Mouse (Mus musculus): ENCODE results near the gene St3gal3.
A peak's percentile ranks its signal among the peaks of the same experiment; 100 is the strongest.

St3gal3 gene

DNA sequence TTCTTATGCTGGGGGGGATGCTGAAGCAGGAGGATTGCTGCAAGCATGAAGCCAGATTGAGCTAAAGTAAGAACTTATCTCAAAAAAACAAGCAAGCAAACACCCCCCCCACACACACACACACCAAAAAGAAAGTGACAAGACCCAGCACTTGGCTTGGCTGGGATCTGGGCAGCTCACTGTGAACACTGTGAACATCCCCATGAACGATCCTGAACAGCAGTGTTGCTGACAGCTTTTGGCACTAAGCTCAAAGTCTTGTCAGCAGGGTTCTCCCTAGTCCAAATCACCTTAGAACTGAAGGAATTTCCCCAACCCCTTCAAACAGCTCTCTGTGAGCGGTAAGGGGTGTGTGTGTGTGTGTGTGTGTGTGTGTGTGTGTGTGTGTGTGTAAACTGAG lies 211.3 kb downstream of the St3gal3 start:
- DNase-seq = no peak

GRCm38 (mm10) chr4:117921358-117921757 lies 213.4 kb downstream of the St3gal3 start:
- DNase-seq = no peak

DNA sequence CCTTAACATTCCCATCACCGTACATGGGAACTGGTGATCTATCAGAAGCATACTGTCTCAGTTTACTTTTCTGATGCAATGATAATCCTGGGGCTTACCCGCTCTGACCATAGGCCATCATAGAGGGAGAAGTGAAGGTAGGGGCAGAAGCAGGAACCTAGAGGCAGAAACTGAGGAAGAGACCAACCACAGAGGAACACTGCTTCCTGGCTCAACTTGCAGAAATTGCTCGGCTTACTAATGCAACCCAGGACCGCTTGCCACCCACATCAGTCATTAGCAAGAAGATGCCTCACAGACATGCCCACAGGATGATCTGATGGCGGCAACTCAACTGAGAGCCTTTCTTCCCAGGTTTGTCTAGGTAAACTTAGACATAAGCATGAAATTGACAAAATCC lies 216.0 kb downstream of the St3gal3 start:
- DNase-seq = no peak

- peak; percentile 34 to 68 for DNase-seq
Observed at GRCm38 (mm10) chr4:117918261-117918660, 216.5 kb downstream of the St3gal3 start.

DNA sequence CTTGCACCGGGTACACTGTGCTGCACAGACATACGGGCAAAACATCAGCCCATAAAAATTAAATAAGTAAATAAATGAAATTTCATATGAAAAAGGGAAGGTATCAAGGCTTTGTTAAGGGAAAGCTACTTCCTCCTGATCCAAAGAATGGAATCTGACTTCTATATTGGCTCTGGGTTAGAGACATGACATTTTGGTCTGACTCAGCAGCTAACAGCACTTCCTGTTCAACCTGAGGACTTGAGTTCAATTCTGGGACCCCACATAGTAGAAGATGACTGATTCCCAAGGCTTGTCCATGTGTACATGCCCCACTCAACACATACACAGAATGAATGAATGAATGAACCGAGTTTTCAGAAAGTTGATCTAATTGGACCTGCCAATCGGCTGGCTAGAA lies 216.9 kb downstream of the St3gal3 start:
- no peak for DNase-seq

- DNase-seq = no peak
Observed at GRCm38 (mm10) chr4:117917402-117917801, 217.3 kb downstream of the St3gal3 start.

DNA sequence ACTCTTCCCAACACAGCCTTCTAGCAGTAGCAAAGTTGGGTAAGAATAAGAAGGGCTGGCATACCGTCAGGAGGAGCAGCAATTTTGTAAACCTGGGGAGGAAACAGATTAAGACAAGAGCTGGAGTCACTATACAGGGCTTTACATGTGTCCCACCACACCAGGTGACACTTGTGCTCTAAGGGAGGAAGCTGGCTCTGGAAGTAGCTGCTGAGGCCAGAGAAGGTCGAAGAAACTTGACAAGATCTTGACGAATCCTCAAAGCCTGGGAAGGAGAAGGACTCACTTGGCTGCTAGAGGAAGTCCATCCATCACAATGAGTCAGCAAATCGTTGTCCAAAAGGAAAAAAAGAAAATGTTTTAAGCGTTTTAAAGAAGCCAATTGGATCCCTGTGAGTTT lies 218.3 kb downstream of the St3gal3 start:
- no peak for DNase-seq

DNA sequence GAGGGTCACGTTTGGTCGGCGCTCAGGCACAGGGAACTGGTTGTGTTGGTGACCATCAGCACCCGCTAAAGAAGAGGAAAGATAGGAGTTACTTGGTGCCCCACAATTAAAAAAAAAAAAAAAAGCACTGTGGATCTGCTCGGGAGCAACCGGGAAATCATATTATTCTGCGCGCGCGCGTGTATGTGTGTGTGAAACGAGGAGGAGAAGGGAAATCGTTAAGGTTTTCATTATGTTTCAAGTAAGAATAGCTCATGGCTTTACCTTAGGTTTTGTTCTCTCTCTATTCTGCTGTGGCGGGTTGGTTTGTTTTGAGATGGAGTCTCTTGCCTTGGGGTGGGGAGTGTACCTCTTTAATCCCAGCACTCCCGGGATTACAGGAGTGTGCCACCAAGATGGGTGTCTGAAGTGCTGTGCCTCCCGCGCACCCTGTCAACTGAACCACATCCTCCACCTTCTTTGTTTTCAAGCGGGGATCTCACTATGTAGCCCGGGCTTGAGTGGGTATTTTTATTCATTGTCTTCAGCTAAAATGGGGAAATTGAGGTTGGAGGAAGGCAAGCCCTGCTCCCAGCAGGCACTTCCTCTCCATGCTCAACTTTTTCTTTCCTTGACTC lies 219.1 kb downstream of the St3gal3 start:
- DNase-seq = peak in 1 of 2 experiments; percentile 31

- peak; percentile 90 to 95 for DNase-seq
Observed at GRCm38 (mm10) chr4:117914591-117915442, 219.9 kb downstream of the St3gal3 start, which contains the start of gene Ipo13. Ipo13 (minus strand) TSS chr4:117914999.

- no peak for DNase-seq
Observed at GRCm38 (mm10) chr4:117914031-117914430, 220.7 kb downstream of the St3gal3 start.

DNA sequence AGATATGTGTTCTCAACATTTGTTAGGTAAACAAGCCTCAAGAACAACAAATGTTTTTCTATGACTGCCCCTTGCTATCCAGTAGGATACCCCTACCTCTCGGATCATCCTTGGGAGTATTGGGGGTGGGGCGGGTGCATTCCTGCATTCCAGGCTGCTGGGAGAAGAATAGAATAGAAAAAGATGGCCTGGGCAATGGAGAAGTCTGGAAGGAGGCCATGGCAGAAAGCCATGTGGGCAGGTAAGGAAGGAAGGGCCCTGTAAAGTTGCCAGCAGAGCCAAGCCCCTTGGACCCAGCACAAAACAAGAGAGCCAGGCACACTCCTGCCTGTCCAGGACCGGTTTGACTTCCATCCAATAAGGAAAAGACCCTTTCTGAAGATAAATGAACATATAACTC lies 221.3 kb downstream of the St3gal3 start:
- DNase-seq = peak; percentile 77 to 85

DNA sequence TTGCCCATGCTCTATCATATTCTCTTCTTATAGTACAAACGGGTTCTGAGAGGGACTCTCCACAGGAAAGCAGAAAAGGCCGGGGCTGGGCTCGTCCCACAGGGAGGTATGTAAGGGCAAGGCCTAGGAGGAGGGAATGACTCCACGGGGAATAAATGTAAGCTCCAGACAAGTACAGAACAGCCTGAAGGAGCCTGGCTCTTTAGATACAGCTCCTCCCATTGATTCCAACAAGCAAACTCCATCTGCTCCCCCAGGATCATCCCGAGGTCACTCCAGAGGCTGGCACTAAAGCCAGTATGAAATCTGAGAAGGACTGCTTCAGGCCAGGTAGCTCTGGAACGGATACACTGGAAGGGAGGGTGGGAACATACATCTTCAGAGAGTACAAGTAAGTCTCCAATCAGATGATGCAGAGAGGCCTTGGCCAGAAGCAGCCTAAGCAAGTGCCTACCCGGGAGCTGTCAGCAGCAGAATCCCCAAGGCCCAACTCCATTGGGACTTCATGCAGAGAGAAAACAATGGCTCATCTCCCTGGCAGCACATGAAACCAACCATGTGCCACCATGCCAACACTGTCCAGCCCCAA lies 221.9 kb downstream of the St3gal3 start:
- DNase-seq = no peak

GRCm38 (mm10) chr4:117912131-117912561 lies 222.6 kb downstream of the St3gal3 start:
- DNase-seq = no peak

- DNase-seq = no peak
Observed at GRCm38 (mm10) chr4:117908834-117909453, 225.8 kb downstream of the St3gal3 start.

- DNase-seq = peak in 1 of 2 experiments; percentile 24
Observed at GRCm38 (mm10) chr4:117906196-117906595, 228.5 kb downstream of the St3gal3 start.

- DNase-seq = no peak
Observed at GRCm38 (mm10) chr4:117904761-117905160, 230.0 kb downstream of the St3gal3 start.

DNA sequence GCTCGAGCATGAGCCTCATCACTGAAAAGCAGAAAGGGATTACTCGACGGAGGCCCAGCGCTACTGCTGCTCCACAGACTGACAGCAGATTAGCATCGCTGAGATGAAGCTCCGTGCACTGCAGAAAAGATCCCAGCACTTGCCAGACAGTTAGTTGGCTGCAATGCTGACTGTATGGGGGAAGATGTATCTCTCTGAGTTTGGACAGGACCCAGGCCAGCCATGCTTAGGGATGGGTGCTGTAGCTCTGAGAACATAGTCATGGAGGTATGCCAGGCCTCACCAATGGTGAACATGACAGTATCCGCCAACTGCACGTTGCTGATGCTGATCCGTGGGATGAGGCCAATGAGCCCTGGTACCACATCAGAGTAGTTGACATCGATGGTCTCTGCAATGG lies 230.6 kb downstream of the St3gal3 start:
- no peak for DNase-seq

DNA sequence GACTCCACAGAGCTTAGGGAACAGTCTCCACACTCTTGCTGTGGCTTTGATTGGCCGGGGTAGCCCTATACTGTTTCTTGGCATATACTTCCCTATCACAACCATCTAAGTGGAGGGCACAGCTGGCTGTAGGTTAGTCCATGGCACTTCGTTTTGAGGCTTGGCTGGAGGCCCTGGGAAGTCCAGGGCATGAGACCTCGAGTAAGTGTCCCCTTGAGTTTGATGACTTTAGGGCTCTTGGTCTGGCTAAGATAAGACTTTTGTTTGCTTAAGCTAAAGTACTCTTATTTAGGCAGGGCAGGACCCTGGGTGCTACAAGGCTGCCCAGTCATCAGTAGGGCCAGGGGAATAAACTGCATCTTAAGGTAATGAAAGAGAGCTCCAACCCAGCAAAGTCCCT lies 236.6 kb downstream of the St3gal3 start:
- DNase-seq = no peak

GRCm38 (mm10) chr4:117896031-117896430 lies 238.7 kb downstream of the St3gal3 start:
- no peak for DNase-seq

- DNase-seq = no peak
Observed at GRCm38 (mm10) chr4:117895339-117895738, 239.4 kb downstream of the St3gal3 start.

GRCm38 (mm10) chr4:117894601-117895000 lies 240.1 kb downstream of the St3gal3 start:
- DNase-seq = no peak

DNA sequence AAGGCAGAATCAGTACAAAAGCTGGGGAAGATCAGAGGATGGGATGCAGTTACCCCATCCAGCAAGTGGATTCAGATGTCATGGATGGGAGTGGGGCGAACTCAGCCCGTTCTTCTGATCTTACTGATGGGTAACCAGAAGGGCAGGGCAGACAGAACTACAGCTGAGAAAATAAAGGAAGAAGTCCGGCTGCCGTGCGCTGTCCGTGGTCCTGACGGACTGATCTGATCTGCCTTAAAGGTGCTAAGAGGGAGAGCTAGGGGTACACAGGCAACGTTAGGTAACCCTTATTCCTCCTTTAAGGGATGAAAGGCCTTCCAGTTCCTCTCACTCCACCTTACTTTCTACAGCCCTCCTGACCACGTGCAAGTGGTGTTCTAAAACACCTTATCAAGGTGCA lies 241.3 kb downstream of the St3gal3 start:
- DNase-seq = peak; percentile 59 to 90

DNA sequence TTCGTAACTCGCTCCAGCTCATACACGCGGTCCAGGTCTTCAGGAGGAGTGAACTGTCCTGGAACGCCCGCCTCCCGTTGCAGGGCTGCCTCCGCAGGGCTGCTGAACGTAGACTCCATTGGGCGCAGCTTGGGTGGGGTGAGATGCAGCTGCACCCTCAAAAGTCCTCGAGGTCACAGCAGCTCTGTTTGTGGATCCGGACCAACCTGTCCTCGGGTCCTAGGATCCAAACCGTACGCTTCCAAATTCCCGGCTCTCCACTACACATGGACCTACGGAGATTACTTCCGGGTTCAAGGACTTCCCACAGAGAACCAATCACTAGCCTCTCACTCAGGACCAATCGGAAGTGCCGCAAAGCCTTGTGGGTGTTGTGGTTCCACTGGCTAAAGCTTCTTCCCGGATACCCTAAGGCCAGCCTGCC lies 243.0 kb downstream of the St3gal3 start, which contains the start of gene Dph2:
TSS of gene Dph2 (minus strand) at position 295 of the 424 bp plus-strand sequence.
- peak; percentile 89 to 92 for DNase-seq

All from kidney, postnatal 36 days (tissue).